Mouse (Mus musculus): ENCODE measurements at regions not wholly inside any gene's neighbourhood (a gene's known extent, or its start where the extent isn't known, plus 50 kb on each side); places are given as distances from the start of the nearest gene placed in this dataset.
A peak's percentile ranks its signal among the peaks of the same experiment; 100 is the strongest.

- Histone ChIP-seq H3K36me3 (ENCODE audit: insufficient read depth, low read length) (no peaks in the 10 kb centered on the region), H3K9ac (replicated peaks; ENCODE audit: low read length) (no peak overlapping the region), H3K4me2 (replicated peaks; ENCODE audit: low read depth, low read length) (no peak overlapping the region), H3K27ac (ENCODE audit: low read length) (no peak overlapping the region), H3K27me3 (ENCODE audit: insufficient read depth, low read length) (no peaks in the 10 kb centered on the region), H3K4me3 (ENCODE audit: low read length) (no peak overlapping the region), H3K9me3 (ENCODE audit: low read length) (no peaks in the 10 kb centered on the region), H3K4me1 (ENCODE audit: insufficient read depth, low read length) (no peaks in the 10 kb centered on the region)
- WGBS, result 62% methylated on average over 1 of the region's 1 CpGs
- ATAC-seq (ENCODE audit: low FRiP score, low TSS enrichment), result no peak
Measured at GRCm38 (mm10) chr4:23567827-23568226, 928.4 kb upstream of the Mms22l start.

- Histone ChIP-seq H3K27ac (ENCODE audit: low read length) (no peak overlapping the region), H3K36me3 (ENCODE audit: insufficient read depth, low read length) (no peaks in the 10 kb centered on the region), H3K9me3 (ENCODE audit: low read length) (no peaks in the 10 kb centered on the region), H3K27me3 (ENCODE audit: insufficient read depth, low read length) (no peaks in the 10 kb centered on the region), H3K4me1 (ENCODE audit: insufficient read depth, low read length) (no peaks in the 10 kb centered on the region), H3K4me2 (replicated peaks; ENCODE audit: low read depth, low read length) (no peak overlapping the region), H3K4me3 (ENCODE audit: low read length) (no peak overlapping the region), H3K9ac (replicated peaks; ENCODE audit: low read length) (no peak overlapping the region)
- ATAC-seq (ENCODE audit: low FRiP score, low TSS enrichment), result no peak
Measured at GRCm38 (mm10) chr4:23573013-23573412, 923.2 kb upstream of the Mms22l start.

DNA sequence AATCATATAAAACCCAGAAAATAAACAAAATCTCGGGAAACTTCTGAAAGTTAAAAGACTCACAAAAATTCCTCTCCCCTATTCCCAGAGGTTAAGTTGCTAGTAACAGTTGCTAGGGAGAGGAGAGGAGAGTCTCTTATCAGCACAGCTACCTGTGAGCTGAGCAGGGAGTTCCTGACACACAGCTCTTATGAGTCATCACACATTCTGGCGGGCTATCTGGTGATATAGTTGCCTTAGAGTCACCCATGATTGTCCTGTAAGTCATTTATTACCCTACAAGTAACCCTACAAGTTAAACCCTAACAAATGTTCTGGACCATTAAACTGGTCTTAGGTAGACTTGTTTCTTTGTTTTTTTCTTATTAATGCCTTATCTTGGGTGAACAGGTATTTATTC, 908.8 kb upstream of the Mms22l start:
- no peak overlapping the region for H3K4me3 ChIP-seq (ENCODE audit: low read length)
- no peaks in the 10 kb centered on the region for H3K36me3 ChIP-seq (ENCODE audit: insufficient read depth, low read length)
- H3K27me3 ChIP-seq (ENCODE audit: insufficient read depth, low read length), result no peaks in the 10 kb centered on the region
- no peak overlapping the region for H3K27ac ChIP-seq (ENCODE audit: low read length)
- peak; percentile 88 for ATAC-seq (ENCODE audit: low FRiP score, low TSS enrichment)
- H3K9ac ChIP-seq (replicated peaks; ENCODE audit: low read length), result no peak overlapping the region
- H3K4me1 ChIP-seq (ENCODE audit: insufficient read depth, low read length), result 0 out of 2 replicates have a peak, but pooled peaks cover 6% of the 10 kb centered on the region
- no peaks in the 10 kb centered on the region for H3K9me3 ChIP-seq (ENCODE audit: low read length)
- no peak overlapping the region for H3K4me2 ChIP-seq (replicated peaks; ENCODE audit: low read depth, low read length)
- WGBS, result 24% methylated on average over 2 of the region's 2 CpGs

- Histone ChIP-seq H3K27me3 (ENCODE audit: insufficient read depth, low read length) (no peaks in the 10 kb centered on the region), H3K36me3 (ENCODE audit: insufficient read depth, low read length) (no peaks in the 10 kb centered on the region), H3K9ac (replicated peaks; ENCODE audit: low read length) (no peak overlapping the region), H3K9me3 (ENCODE audit: low read length) (no peaks in the 10 kb centered on the region), H3K4me2 (replicated peaks; ENCODE audit: low read depth, low read length) (no peak overlapping the region), H3K4me1 (ENCODE audit: insufficient read depth, low read length) (0 out of 2 replicates have a peak, but pooled peaks cover 6% of the 10 kb centered on the region), H3K27ac (ENCODE audit: low read length) (no peak overlapping the region), H3K4me3 (ENCODE audit: low read length) (no peak overlapping the region)
- WGBS, result 22% methylated on average over 3 of the region's 3 CpGs
- peak; percentile 51; the same call in 1 of the 2 replicates for ATAC-seq (ENCODE audit: low FRiP score, low TSS enrichment)
Measured at GRCm38 (mm10) chr4:23590883-23591282, 905.4 kb upstream of the Mms22l start.

DNA sequence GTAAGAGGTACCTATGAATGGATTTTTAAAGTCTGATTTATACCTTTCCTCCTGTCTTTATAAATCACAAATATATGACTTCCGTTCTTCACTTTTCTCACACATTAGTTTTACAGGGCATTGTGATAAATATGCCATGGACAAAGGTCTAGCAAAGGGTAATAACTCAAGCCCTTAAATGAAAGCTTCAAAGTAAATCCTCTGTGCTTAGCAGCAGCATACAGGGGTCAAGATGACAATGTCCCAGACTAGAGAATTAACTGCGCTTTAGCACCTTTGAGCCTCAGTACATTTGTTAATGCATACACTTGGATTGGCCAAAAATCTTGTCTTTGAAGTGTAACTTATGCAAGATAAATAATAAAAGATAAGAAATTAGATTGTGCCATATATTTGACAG, 904.7 kb upstream of the Mms22l start:
- 44% methylated on average over 2 of the region's 2 CpGs for WGBS
- no peak for ATAC-seq (ENCODE audit: low FRiP score, low TSS enrichment)
- Histone ChIP-seq H3K27ac (ENCODE audit: low read length) (no peak overlapping the region), H3K4me3 (ENCODE audit: low read length) (no peak overlapping the region), H3K36me3 (ENCODE audit: insufficient read depth, low read length) (no peaks in the 10 kb centered on the region), H3K4me1 (ENCODE audit: insufficient read depth, low read length) (0 out of 2 replicates have a peak, but pooled peaks cover 6% of the 10 kb centered on the region), H3K27me3 (ENCODE audit: insufficient read depth, low read length) (no peaks in the 10 kb centered on the region), H3K9me3 (ENCODE audit: low read length) (no peaks in the 10 kb centered on the region), H3K9ac (replicated peaks; ENCODE audit: low read length) (no peak overlapping the region), H3K4me2 (replicated peaks; ENCODE audit: low read depth, low read length) (no peak overlapping the region)

GRCm38 (mm10) chr4:23600070-23600469, 896.2 kb upstream of the Mms22l start:
- no peaks in the 10 kb centered on the region for H3K27me3 ChIP-seq (ENCODE audit: insufficient read depth, low read length)
- H3K4me1 ChIP-seq (ENCODE audit: insufficient read depth, low read length), result no peaks in the 10 kb centered on the region
- H3K9ac ChIP-seq (replicated peaks; ENCODE audit: low read length), result no peak overlapping the region
- H3K4me3 ChIP-seq (ENCODE audit: low read length), result no peak overlapping the region
- 72% methylated on average over 2 of the region's 2 CpGs for WGBS
- no peak for ATAC-seq (ENCODE audit: low FRiP score, low TSS enrichment)
- H3K9me3 ChIP-seq (ENCODE audit: low read length), result no peaks in the 10 kb centered on the region
- H3K27ac ChIP-seq (ENCODE audit: low read length), result no peak overlapping the region
- H3K36me3 ChIP-seq (ENCODE audit: insufficient read depth, low read length), result no peaks in the 10 kb centered on the region
- H3K4me2 ChIP-seq (replicated peaks; ENCODE audit: low read depth, low read length), result no peak overlapping the region

GRCm38 (mm10) chr4:23601426-23602293, 894.6 kb upstream of the Mms22l start:
- Histone ChIP-seq H3K27me3 (ENCODE audit: insufficient read depth, low read length) (no peaks in the 10 kb centered on the region), H3K4me2 (replicated peaks; ENCODE audit: low read depth, low read length) (peak overlapping the region; percentile 39), H3K4me1 (ENCODE audit: insufficient read depth, low read length) (no peaks in the 10 kb centered on the region), H3K9me3 (ENCODE audit: low read length) (no peaks in the 10 kb centered on the region), H3K27ac (ENCODE audit: low read length) (no peak overlapping the region), H3K4me3 (ENCODE audit: low read length) (peak overlapping the region; percentile 3; the same call in 1 of the 2 replicates), H3K9ac (replicated peaks; ENCODE audit: low read length) (no peak overlapping the region), H3K36me3 (ENCODE audit: insufficient read depth, low read length) (no peaks in the 10 kb centered on the region)
- peak; percentile 49; the same call in 1 of the 2 replicates for ATAC-seq (ENCODE audit: low FRiP score, low TSS enrichment)
- 34% methylated on average over 13 of the region's 13 CpGs for WGBS

GRCm38 (mm10) chr4:23602294-23602932, 893.8 kb upstream of the Mms22l start:
- WGBS, result 83% methylated on average over 9 of the region's 9 CpGs
- Histone ChIP-seq H3K4me1 (ENCODE audit: insufficient read depth, low read length) (no peaks in the 10 kb centered on the region), H3K4me3 (ENCODE audit: low read length) (no peak overlapping the region), H3K36me3 (ENCODE audit: insufficient read depth, low read length) (no peaks in the 10 kb centered on the region), H3K9me3 (ENCODE audit: low read length) (no peaks in the 10 kb centered on the region), H3K27me3 (ENCODE audit: insufficient read depth, low read length) (no peaks in the 10 kb centered on the region), H3K9ac (replicated peaks; ENCODE audit: low read length) (no peak overlapping the region), H3K27ac (ENCODE audit: low read length) (no peak overlapping the region), H3K4me2 (replicated peaks; ENCODE audit: low read depth, low read length) (no peak overlapping the region)
- no peak for ATAC-seq (ENCODE audit: low FRiP score, low TSS enrichment)

GRCm38 (mm10) chr4:23607348-23607747, 888.9 kb upstream of the Mms22l start:
- H3K9ac ChIP-seq (replicated peaks; ENCODE audit: low read length), result no peak overlapping the region
- H3K4me2 ChIP-seq (replicated peaks; ENCODE audit: low read depth, low read length), result no peak overlapping the region
- H3K9me3 ChIP-seq (ENCODE audit: low read length), result no peaks in the 10 kb centered on the region
- H3K27ac ChIP-seq (ENCODE audit: low read length), result no peak overlapping the region
- 66% methylated on average over 3 of the region's 3 CpGs for WGBS
- no peaks in the 10 kb centered on the region for H3K4me1 ChIP-seq (ENCODE audit: insufficient read depth, low read length)
- H3K27me3 ChIP-seq (ENCODE audit: insufficient read depth, low read length), result no peaks in the 10 kb centered on the region
- H3K4me3 ChIP-seq (ENCODE audit: low read length), result no peak overlapping the region
- no peaks in the 10 kb centered on the region for H3K36me3 ChIP-seq (ENCODE audit: insufficient read depth, low read length)
- ATAC-seq (ENCODE audit: low FRiP score, low TSS enrichment), result no peak

GRCm38 (mm10) chr4:23621208-23621607, 875.0 kb upstream of the Mms22l start:
- Histone ChIP-seq H3K4me3 (ENCODE audit: low read length) (no peak overlapping the region), H3K27me3 (ENCODE audit: insufficient read depth, low read length) (no peaks in the 10 kb centered on the region), H3K4me2 (replicated peaks; ENCODE audit: low read depth, low read length) (no peak overlapping the region), H3K36me3 (ENCODE audit: insufficient read depth, low read length) (no peaks in the 10 kb centered on the region), H3K4me1 (ENCODE audit: insufficient read depth, low read length) (no peaks in the 10 kb centered on the region), H3K9me3 (ENCODE audit: low read length) (no peaks in the 10 kb centered on the region), H3K9ac (replicated peaks; ENCODE audit: low read length) (no peak overlapping the region), H3K27ac (ENCODE audit: low read length) (no peak overlapping the region)
- ATAC-seq (ENCODE audit: low FRiP score, low TSS enrichment), result no peak

Data from kidney, embryonic 16.5 days (tissue).